Mouse (Mus musculus) MEL (cell line): ENCODE measurements around the gene Dapk2. TPM values are rescaled to one million over a fixed set of nuclear protein-coding genes. Genes with fewer than 3 reads are reported as not detected.

Experiments used
- DNase-seq: peaks from one replicate; pipeline ENCODE4 v3.0.0; 2011; ENCODE audit warnings: low read depth, low spot score
- H3K27ac ChIP-seq: 2 replicates; pipeline ENCODE4 v1.5.1; 2012; ENCODE audit warnings: low read depth, mild to moderate bottlenecking, control low read depth, low read length, moderate library complexity; ENCODE audit not compliant: control insufficient read depth
- H3K27me3 ChIP-seq, 2 experiments: fragments of 150-350 bp in 1 of 2; sonication (generic) in 1 of 2; 2 replicates each; pipeline ENCODE4 v1.6.1; 2012; ENCODE audit warnings: low read length in 2 of 2, mild to moderate bottlenecking in 2 of 2, improper control_type of control experiment in 1 of 2, moderate library complexity in 1 of 2; ENCODE audit not compliant: insufficient read depth in 2 of 2, control insufficient read depth in 1 of 2
- H3K36me3 ChIP-seq, 2 experiments: 2 replicates each; pipeline ENCODE4 v1.6.1; 2012 to 2014; ENCODE audit warnings: low read length in 2 of 2, improper control_type of control experiment in 1 of 2, inconsistent platforms in 1 of 2, mild to moderate bottlenecking in 1 of 2; ENCODE audit not compliant: insufficient read depth in 2 of 2, control insufficient read depth in 1 of 2
- H3K4me1 ChIP-seq, 2 experiments: fragments of 150-350 bp in 1 of 2; sonication (generic) in 1 of 2; 2 replicates each; pipeline ENCODE4 v1.6.1; 2012; ENCODE audit warnings: low read length in 2 of 2, improper control_type of control experiment in 1 of 2, mild to moderate bottlenecking in 1 of 2; ENCODE audit not compliant: insufficient read depth in 2 of 2, control insufficient read depth in 1 of 2
- H3K4me3 ChIP-seq, 2 experiments: fragments of 150-350 bp in 1 of 2; sonication (generic) in 1 of 2; 2 replicates each; pipeline ENCODE4 v1.5.1; 2012; ENCODE audit warnings: low read depth in 2 of 2, low read length in 2 of 2, mild to moderate bottlenecking in 2 of 2, moderate library complexity in 2 of 2, control low read depth in 1 of 2, improper control_type of control experiment in 1 of 2; ENCODE audit not compliant: control insufficient read depth in 1 of 2, insufficient read depth in 1 of 2
- H3K79me2 ChIP-seq: 2 replicates; pipeline ENCODE4 v1.6.1; 2012; ENCODE audit warnings: mild to moderate bottlenecking, low read length, moderate library complexity; ENCODE audit not compliant: control insufficient read depth, poor library complexity, insufficient read depth
- H3K9ac ChIP-seq: 2 replicates; pipeline ENCODE4 v1.6.1; 2012; ENCODE audit warnings: low read depth, mild to moderate bottlenecking, control low read depth, low read length, moderate library complexity; ENCODE audit not compliant: control insufficient read depth, poor library complexity, severe bottlenecking
- H3K9me3 ChIP-seq: fragments of 150-350 bp; sonication (generic); replicated peaks from 2 replicates; pipeline ENCODE4 v1.6.1; 2012; ENCODE audit warnings: mild to moderate bottlenecking, low read length, improper control_type of control experiment, moderate library complexity; ENCODE audit not compliant: insufficient read depth
- BHLHE40 ChIP-seq: IDR thresholded peaks from 2 replicates; pipeline ENCODE4 v1.6.1; 2012; ENCODE audit warnings: low read depth, mild to moderate bottlenecking, inconsistent platforms, low read length, improper control_type of control experiment, borderline replicate concordance
- CHD1 ChIP-seq: IDR thresholded peaks from 2 replicates; pipeline ENCODE4 v1.6.1; 2012; ENCODE audit warnings: low read depth, mild to moderate bottlenecking, inconsistent platforms, low read length, improper control_type of control experiment
- CTCF ChIP-seq, 3 experiments: IDR thresholded peaks in 2 of 3; conservative IDR thresholded peaks in 1 of 3; 2 replicates each; pipeline ENCODE4 v1.5.1; 2011 to 2012; ENCODE audit warnings: low read length in 3 of 3, low read depth in 2 of 3, mild to moderate bottlenecking in 2 of 3, improper control_type of control experiment in 1 of 3, inconsistent platforms in 1 of 3, mixed read lengths in 1 of 3, moderate library complexity in 1 of 3; ENCODE audit not compliant: control insufficient read depth in 1 of 3, insufficient read depth in 1 of 3, poor library complexity in 1 of 3, severe bottlenecking in 1 of 3
- E2F4 ChIP-seq: IDR thresholded peaks from 2 replicates; pipeline ENCODE4 v1.6.1; 2011; ENCODE audit warnings: low read depth, low read length, improper control_type of control experiment, borderline replicate concordance
- ELF1 ChIP-seq: IDR thresholded peaks from 2 replicates; pipeline ENCODE4 v1.6.1; 2014; ENCODE audit warnings: low read depth, mild to moderate bottlenecking, inconsistent platforms, low read length, improper control_type of control experiment, moderate library complexity
- EP300 ChIP-seq, 2 experiments: IDR thresholded peaks; 2 replicates each; pipeline ENCODE4 v1.6.1; 2011; ENCODE audit warnings: improper control_type of control experiment in 2 of 2, low read length in 2 of 2, low read depth in 1 of 2, mild to moderate bottlenecking in 1 of 2
- ETS1 ChIP-seq: IDR thresholded peaks from 2 replicates; pipeline ENCODE4 v1.6.1; 2012; ENCODE audit warnings: low read depth, mild to moderate bottlenecking, inconsistent platforms, low read length, improper control_type of control experiment, moderate library complexity
- HCFC1 ChIP-seq: IDR thresholded peaks from 2 replicates; pipeline ENCODE4 v1.6.1; 2012; ENCODE audit warnings: low read depth, mild to moderate bottlenecking, inconsistent platforms, low read length, improper control_type of control experiment, moderate library complexity
- JUND ChIP-seq: IDR thresholded peaks from 2 replicates; pipeline ENCODE4 v1.6.1; 2011; ENCODE audit warnings: low read depth, mild to moderate bottlenecking, improper control_type of control experiment, low read length
- KAT2A ChIP-seq: conservative IDR thresholded peaks from 2 replicates; pipeline ENCODE4 v1.6.1; 2012; ENCODE audit warnings: low read depth, low read length, improper control_type of control experiment, inconsistent platforms
- MAFK ChIP-seq: IDR thresholded peaks from 2 replicates; pipeline ENCODE4 v1.6.1; 2011; ENCODE audit warnings: low read depth, mild to moderate bottlenecking, low read length, improper control_type of control experiment, borderline replicate concordance
- MAX ChIP-seq: IDR thresholded peaks from 2 replicates; pipeline ENCODE4 v1.6.1; 2011; ENCODE audit warnings: low read length, improper control_type of control experiment
- MAZ ChIP-seq: IDR thresholded peaks from 2 replicates; pipeline ENCODE4 v1.6.1; 2012; ENCODE audit warnings: low read depth, mild to moderate bottlenecking, inconsistent platforms, low read length, improper control_type of control experiment
- MEF2A ChIP-seq: IDR thresholded peaks from 2 replicates; pipeline ENCODE4 v1.6.1; 2014; ENCODE audit warnings: low read depth, mild to moderate bottlenecking, inconsistent platforms, low read length, improper control_type of control experiment; ENCODE audit not compliant: poor library complexity, insufficient replicate concordance, severe bottlenecking; ENCODE audit errors: extremely low read depth
- MYB ChIP-seq: IDR thresholded peaks from 2 replicates; pipeline ENCODE4 v1.6.1; 2011; ENCODE audit warnings: mild to moderate bottlenecking, low read depth, low read length, improper control_type of control experiment
- MYC ChIP-seq: IDR thresholded peaks from 2 replicates; pipeline ENCODE4 v1.6.1; 2011; ENCODE audit warnings: low read depth, mild to moderate bottlenecking, low read length, improper control_type of control experiment, moderate library complexity
- NELFE ChIP-seq: IDR thresholded peaks from 2 replicates; pipeline ENCODE4 v1.6.1; 2011; ENCODE audit warnings: low read depth, low read length, improper control_type of control experiment
- NRF1 ChIP-seq: IDR thresholded peaks from 2 replicates; pipeline ENCODE4 v1.6.1; 2014; ENCODE audit warnings: low read depth, mild to moderate bottlenecking, inconsistent platforms, low read length, improper control_type of control experiment, moderate library complexity; ENCODE audit not compliant: poor library complexity, insufficient read depth, severe bottlenecking
- POLR2A ChIP-seq, 2 experiments: IDR thresholded peaks; 2 replicates each; pipeline ENCODE4 v1.6.1; 2011 to 2012; ENCODE audit warnings: low read length in 2 of 2, mild to moderate bottlenecking in 2 of 2, control low read depth in 1 of 2, improper control_type of control experiment in 1 of 2, low read depth in 1 of 2, moderate library complexity in 1 of 2; ENCODE audit not compliant: control insufficient read depth in 1 of 2, insufficient read depth in 1 of 2, poor library complexity in 1 of 2
- POLR2AphosphoS2 ChIP-seq: IDR thresholded peaks from 2 replicates; pipeline ENCODE4 v1.6.1; 2011; ENCODE audit warnings: low read length, improper control_type of control experiment
- RAD21 ChIP-seq: IDR thresholded peaks from 2 replicates; pipeline ENCODE4 v1.6.1; 2011; ENCODE audit warnings: mild to moderate bottlenecking, low read depth, low read length, improper control_type of control experiment
- RCOR1 ChIP-seq: IDR thresholded peaks from 2 replicates; pipeline ENCODE4 v1.6.1; 2012; ENCODE audit warnings: low read depth, mild to moderate bottlenecking, inconsistent platforms, low read length, improper control_type of control experiment
- SIN3A ChIP-seq: IDR thresholded peaks from 2 replicates; pipeline ENCODE4 v1.6.1; 2012; ENCODE audit warnings: low read length, improper control_type of control experiment, inconsistent platforms
- TBP ChIP-seq: IDR thresholded peaks from 2 replicates; pipeline ENCODE4 v1.8.0; 2011; ENCODE audit warnings: low read depth, low read length, improper control_type of control experiment
- UBTF ChIP-seq: IDR thresholded peaks from 2 replicates; pipeline ENCODE4 v1.6.1; 2012; ENCODE audit warnings: low read depth, mild to moderate bottlenecking, inconsistent platforms, low read length, improper control_type of control experiment, moderate library complexity, borderline replicate concordance; ENCODE audit not compliant: insufficient read depth
- USF1 ChIP-seq: IDR thresholded peaks from 2 replicates; pipeline ENCODE4 v1.6.1; 2014; ENCODE audit warnings: low read depth, mild to moderate bottlenecking, inconsistent platforms, low read length, improper control_type of control experiment, moderate library complexity
- USF2 ChIP-seq, 2 experiments: IDR thresholded peaks; 2 replicates each; pipeline ENCODE4 v1.6.1; 2011 to 2012; ENCODE audit warnings: improper control_type of control experiment in 2 of 2, low read length in 2 of 2, borderline replicate concordance in 1 of 2, inconsistent platforms in 1 of 2, low read depth in 1 of 2, mild to moderate bottlenecking in 1 of 2; ENCODE audit not compliant: insufficient read depth in 1 of 2
- ZC3H11A ChIP-seq: IDR thresholded peaks from 2 replicates; pipeline ENCODE4 v1.6.1; 2012; ENCODE audit warnings: low read depth, mild to moderate bottlenecking, inconsistent platforms, low read length, improper control_type of control experiment
- ZMIZ1 ChIP-seq: IDR thresholded peaks from 2 replicates; pipeline ENCODE4 v1.6.1; 2012; ENCODE audit warnings: low read depth, mild to moderate bottlenecking, inconsistent platforms, low read length, improper control_type of control experiment, moderate library complexity
- polyA plus RNA-seq, 2 experiments: library from polyadenylated mRNA; stranded (reverse) in 1 of 2; unstranded in 1 of 2; fragments of >175 nt in 1 of 2; fragments of >200 nt in 1 of 2; gene quantifications; 2 replicates each; pipeline versions ENCODE4 v1.2.1 to v1.2.4; 2012; ENCODE audit warnings: low replicate concordance in 2 of 2, low read depth in 1 of 2; ENCODE audit not compliant: insufficient read length in 2 of 2, insufficient read depth in 1 of 2, missing spikeins in 1 of 2
- total RNA-seq: library from RNA; depleted of rRNA; stranded (reverse); fragments of 300-350 nt; gene quantifications from 2 replicates; pipeline ENCODE4 v1.2.3, GENCODE M21; 2012

Gene Dapk2
- total and polyA plus RNA-seq, 3 experiments = 5.8 to 8.3 TPM; not detected in 1

DNA sequence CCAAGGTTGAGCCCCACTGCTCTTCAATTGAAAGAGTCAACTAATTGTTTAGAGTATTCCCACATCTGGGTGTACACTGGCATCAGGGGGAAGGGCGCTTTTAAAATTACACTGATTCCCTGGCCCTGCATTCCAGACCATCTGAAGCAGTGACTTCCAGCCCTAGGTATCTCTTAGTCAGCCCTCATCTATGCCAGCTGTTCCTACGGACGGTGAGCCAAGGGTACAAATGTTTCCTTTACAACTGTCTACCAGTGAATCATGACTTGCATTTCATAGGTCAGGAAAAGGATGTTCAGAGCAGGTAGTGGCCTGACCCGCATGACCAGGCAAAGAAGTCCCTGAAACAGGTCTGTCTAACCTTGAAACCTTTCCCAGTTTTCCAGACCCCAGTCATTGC, 59.9 kb downstream of the Dapk2 start:
- H3K9ac ChIP-seq = no peak overlapping the region
- no peak for DNase-seq
- no peak for TF ChIP-seq KAT2A
- TF ChIP-seq NELFE = no peak
- no peak for TF ChIP-seq ETS1
- TF ChIP-seq EP300 (IDR thresholded peaks at IDR 0.05; ENCODE audit: low read depth in 1 of 2, low read length in 2 of 2) = no peak
- TF ChIP-seq SIN3A = no peak
- no peak for TF ChIP-seq MYC
- no peak for TF ChIP-seq ZMIZ1
- TF ChIP-seq MEF2A = no peak
- no peak for TF ChIP-seq BHLHE40
- TF ChIP-seq MAZ = no peak
- TF ChIP-seq MYB = no peak
- no peak for TF ChIP-seq MAFK
- no peak for TF ChIP-seq TBP
- TF ChIP-seq E2F4 = no peak
- TF ChIP-seq, all 39 proteins: peak for 0
- Histone ChIP-seq H3K36me3 (peaks cover 0 to 11% of the 10 kb centered on the region in 2 experiments; a peak in 2 of 4 replicates), H3K27ac (no peak overlapping the region), H3K79me2 (no peaks in the 10 kb centered on the region), H3K4me3 (no peak overlapping the region), H3K9me3 (no peaks in the 10 kb centered on the region), H3K27me3 (no peaks in the 10 kb centered on the region), H3K4me1 (peaks cover 0 to 16% of the 10 kb centered on the region in 2 experiments; a peak in 3 of 4 replicates)

DNA sequence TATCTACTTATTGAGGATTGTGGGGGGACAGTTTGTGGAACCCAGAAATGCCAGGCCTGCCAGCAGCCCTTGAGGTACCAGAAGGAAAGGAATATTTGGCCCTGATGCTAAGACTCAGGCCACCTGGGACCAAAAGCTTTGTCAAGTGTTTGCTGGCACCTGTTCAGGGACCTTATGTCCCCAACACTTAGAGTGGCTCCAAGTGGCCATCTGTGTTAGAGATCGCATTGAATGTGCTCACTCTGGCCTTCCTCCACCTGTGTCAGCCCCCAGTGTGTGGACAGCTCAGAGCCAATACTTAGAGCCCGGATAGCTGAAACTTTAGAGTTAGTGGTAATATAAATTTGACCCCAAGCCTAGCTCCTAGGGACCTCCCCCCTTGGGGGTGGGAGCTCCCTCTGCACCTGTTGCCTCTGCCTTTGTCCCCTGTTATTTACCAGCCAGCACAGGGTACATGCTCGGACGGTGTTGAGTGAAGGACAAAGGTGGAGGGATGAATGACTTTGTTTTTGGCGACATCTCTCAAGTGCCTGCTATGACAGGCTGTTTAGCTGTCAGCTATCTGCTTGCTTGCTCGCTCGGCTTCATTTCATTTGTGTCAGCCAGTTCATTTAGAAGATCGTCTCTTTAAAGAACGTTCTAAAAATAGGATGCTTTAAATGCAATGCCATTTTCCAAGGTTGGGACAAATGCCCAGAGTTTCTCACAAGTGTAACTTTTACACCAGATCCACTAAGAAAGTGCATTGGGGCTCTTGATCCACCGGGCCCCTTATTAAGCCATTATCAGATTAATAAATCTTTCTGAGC, 61.1 kb downstream of the Dapk2 start:
- H3K4me3 ChIP-seq = no peak overlapping the region
- peaks cover 0 to 5% of the 10 kb centered on the region in 2 experiments; a peak in 2 of 4 replicates for H3K4me1 ChIP-seq
- peaks cover 0 to 1% of the 10 kb centered on the region in 2 experiments; a peak in 2 of 4 replicates for H3K36me3 ChIP-seq
- no peaks in the 10 kb centered on the region for H3K9me3 ChIP-seq
- no peak overlapping the region for H3K27ac ChIP-seq
- H3K79me2 ChIP-seq = no peaks in the 10 kb centered on the region
- no peaks in the 10 kb centered on the region for H3K27me3 ChIP-seq
- no peak overlapping the region for H3K9ac ChIP-seq
- TF ChIP-seq HCFC1 = no peak
- no peak for TF ChIP-seq CHD1
- no peak for TF ChIP-seq EP300 (IDR thresholded peaks at IDR 0.05; ENCODE audit: low read depth in 1 of 2, low read length in 2 of 2)
- no peak for TF ChIP-seq UBTF
- TF ChIP-seq MEF2A = no peak
- TF ChIP-seq USF2 (IDR thresholded peaks at IDR 0.05; ENCODE audit: borderline replicate concordance in 1 of 2, insufficient read depth in 1 of 2, low read depth in 1 of 2, low read length in 2 of 2) = no peak
- TF ChIP-seq MAX = no peak
- TF ChIP-seq POLR2A (IDR thresholded peaks at IDR 0.05; ENCODE audit: control insufficient read depth in 1 of 2, insufficient read depth in 1 of 2, low read depth in 1 of 2, low read length in 2 of 2, poor library complexity in 1 of 2) = no peak
- no peak for TF ChIP-seq MAZ
- no peak for TF ChIP-seq KAT2A
- TF ChIP-seq RCOR1 = no peak
- no peak for TF ChIP-seq JUND
- no peak for TF ChIP-seq NRF1
- no peak for TF ChIP-seq ELF1
- TF ChIP-seq TBP = no peak
- no peak for TF ChIP-seq CTCF (IDR thresholded peaks at IDR 0.05 in 2 of 3, conservative IDR thresholded peaks at IDR 0.05 in 1 of 3; ENCODE audit: control insufficient read depth in 1 of 3, insufficient read depth in 1 of 3, low read depth in 2 of 3, low read length in 3 of 3, poor library complexity in 1 of 3, severe bottlenecking in 1 of 3)
- no peak for TF ChIP-seq RAD21
- no peak for TF ChIP-seq USF1
- TF ChIP-seq POLR2AphosphoS2 = no peak
- TF ChIP-seq ZC3H11A = no peak
- no peak for DNase-seq
